Mouse (Mus musculus): ENCODE measurements around the gene Hyal1.

GRCm38 (mm10) chr9:107583174-107583573, 6.4 kb downstream of the Hyal1 start:
- TF ChIP-seq POLR2A (IDR thresholded peaks at IDR 0.05; ENCODE audit: borderline replicate concordance, extremely low read depth, insufficient read depth, insufficient read length, poor library complexity, severe bottlenecking) (no peak), CTCF (IDR thresholded peaks at IDR 0.05; ENCODE audit: borderline replicate concordance, extremely low read depth, insufficient read depth, insufficient read length) (no peak)
